Mouse (Mus musculus): ENCODE data around the gene Acot3. TPM values are rescaled to one million over a fixed set of nuclear protein-coding genes. Genes with fewer than 3 reads are reported as not detected.
A peak's percentile ranks its signal among the peaks of the same experiment; 100 is the strongest.
"Not testable (repeated sequence)": the region's sequence is repeated elsewhere in the genome, so short reads cannot be mapped to it uniquely, and the experiment has no call there.

Acot3 gene
- total RNA-seq, 2 experiments from 2014 or later = 1.3 TPM; not detected in 1

GRCm38 (mm10) chr12:84038691-84039111, 13.2 kb upstream of the Acot3 start, which contains the start of gene Gm49366:
Gm49366 (plus strand) TSS chr12:84038935.
- DNase-seq (ENCODE audit: low spot score in 2 of 2) = peak in 1 of 2 experiments; percentile 17

DNA sequence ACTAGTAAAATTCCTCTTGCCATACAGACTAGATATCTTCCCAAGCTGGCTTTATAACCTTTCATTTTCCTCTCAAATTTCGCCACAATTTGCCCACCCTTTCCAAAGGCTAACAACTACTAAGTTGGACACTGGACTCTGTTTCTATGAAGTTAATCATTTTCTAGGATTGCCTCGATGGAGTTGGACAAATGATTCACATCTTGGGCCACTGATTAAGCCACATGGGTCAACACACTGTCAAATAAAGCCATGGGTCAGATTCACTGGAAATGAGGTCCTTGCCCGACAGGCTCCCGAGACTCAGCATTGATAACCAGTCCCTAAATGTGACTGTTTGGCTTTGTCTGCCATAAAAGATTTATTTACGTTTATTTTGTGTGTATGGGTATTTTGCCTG, 9.7 kb upstream of the Acot3 start:
- no peak for DNase-seq (ENCODE audit: low spot score in 2 of 2)

DNA sequence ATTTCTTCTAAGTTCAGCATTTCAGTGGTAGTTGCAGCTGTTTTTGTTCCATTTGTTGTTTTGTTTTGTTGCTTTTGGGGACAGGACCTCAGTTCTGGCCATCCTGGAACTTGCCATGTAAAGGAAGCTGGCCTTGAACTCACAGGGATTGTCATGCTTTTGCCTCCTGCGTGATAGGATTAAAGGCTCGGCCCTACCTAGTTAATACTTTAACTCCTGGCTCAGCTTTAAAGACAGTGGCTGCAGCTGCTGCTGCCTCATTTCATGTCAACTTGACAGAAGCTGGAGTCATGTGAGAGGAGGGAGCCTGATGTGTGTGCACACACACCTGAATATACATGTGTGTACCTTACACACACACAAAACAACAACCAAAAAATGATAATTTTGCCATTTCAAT, 7.9 kb upstream of the Acot3 start:
- DNase-seq (ENCODE audit: low spot score in 2 of 2) = no peak

- DNase-seq (ENCODE audit: low spot score in 2 of 2) = no peak
Observed at GRCm38 (mm10) chr12:84046906-84047305, 5.0 kb upstream of the Acot3 start.

DNA sequence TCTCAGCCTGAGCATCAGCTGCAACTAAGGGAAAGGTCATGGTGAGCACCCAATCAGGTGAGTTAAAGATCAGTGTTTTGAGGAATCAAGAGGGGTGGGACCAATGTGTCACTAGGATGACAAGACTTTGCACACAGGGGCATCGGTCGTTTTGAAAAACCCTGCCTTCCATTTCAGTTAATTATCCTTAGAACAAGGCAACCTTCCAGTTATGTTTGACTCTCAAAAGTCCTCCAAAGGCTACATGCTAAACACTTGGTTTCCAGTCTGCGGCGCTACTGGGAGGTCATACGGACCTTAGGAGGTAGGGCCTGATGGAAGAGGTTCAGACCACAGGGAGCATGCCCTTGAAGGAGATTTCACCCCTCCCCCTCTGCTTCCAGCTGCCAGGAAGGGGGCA, 1.2 kb upstream of the Acot3 start:
- DNase-seq (ENCODE audit: low spot score in 2 of 2) = not testable (repeated sequence)

DNA sequence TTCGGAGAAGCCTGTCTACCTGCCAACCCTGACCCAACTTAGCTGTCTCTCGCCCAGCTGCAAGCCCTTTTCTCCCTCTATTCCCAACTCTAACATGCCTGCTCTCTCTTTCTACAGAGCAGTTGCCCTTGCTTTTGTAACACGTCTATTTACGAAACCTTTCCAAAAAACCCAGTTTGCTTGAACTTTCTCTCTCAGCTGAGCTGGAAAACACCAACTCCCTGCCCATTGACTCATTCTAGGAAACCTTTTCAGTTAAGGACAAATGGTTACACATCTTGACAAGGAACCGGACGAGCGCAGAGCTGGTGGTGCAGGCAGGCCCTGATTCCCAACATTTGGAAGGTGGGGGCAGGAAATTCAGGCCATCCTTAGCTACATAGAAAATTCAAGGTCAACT, 665 bp downstream of the Acot3 start:
- DNase-seq (ENCODE audit: low spot score in 2 of 2) = no peak

DNA sequence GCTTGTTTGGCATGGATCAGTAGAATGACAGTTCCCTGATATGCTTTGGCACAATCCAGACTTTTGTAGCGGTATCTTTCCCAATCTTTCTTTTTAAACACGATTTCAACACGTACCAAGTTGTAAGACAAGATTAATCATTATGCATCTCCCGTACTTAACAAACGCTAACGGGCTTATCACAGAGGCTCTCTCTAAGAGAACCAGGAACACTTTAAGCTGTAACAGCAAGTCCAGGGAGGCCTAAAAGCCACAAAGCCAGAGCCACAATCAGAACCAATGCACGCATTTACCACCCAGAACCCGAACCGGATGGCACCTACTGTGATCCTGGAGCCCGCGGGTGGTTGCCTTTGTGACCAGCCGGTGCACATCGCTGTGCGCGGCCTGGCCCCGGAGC, 1.2 kb downstream of the Acot3 start:
- no peak for DNase-seq (ENCODE audit: low spot score in 2 of 2)

DNA sequence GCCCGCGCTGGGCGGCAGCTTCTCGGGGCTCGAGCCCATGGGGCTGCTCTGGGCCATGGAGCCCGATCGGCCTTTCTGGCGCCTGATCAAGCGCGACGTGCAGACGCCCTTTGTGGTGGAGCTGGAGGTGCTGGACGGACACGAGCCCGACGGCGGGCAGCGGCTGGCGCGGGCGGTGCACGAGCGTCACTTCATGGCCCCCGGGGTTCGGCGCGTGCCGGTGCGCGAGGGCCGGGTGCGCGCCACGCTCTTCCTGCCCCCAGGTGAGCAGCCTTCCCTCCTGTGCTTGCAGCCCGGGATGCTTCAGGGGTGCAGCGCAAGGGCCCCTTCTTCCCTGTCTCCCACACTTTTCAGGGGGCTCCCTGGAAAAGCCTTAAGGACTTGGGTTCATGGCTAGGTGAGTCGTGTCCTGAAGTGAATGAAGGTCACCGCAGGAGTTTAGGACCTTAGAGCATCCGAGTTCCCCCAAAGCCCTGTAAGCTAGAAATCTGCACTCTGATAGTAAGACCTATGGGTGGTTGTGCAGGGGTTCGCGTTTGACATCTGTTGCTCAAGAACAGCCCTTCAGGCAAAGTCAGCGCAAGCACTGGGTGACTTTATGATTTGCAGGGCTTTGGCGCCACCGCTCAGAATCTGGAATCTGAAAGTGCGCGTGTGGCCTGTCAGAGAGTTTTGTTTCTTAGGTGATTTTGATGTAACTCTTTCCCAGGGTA, 1.9 kb downstream of the Acot3 start:
- no peak for DNase-seq (ENCODE audit: low spot score in 2 of 2)

GRCm38 (mm10) chr12:84060946-84061345, 9.0 kb downstream of the Acot3 start:
- no peak for DNase-seq (ENCODE audit: low spot score in 2 of 2)

DNA sequence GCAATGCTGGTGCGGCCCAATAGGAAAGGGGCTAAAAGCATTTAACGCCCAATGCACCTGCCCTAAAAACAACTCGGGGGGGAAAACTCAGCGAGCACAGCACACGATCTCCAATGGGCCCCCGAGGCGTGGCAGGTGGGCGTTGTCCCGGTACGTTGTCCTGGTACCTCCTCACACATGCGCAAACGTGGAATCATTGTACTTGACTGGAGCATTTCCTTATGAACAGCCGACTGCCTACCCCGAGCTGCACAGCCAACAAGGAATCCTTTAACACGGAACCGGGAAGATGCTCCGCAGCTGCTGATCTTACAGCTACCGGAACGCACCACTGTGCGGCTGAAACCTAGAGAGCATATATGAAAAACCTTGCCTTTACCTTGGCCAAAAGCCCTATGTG, 10.4 kb downstream of the Acot3 start:
- no peak for DNase-seq (ENCODE audit: low spot score in 2 of 2)

GRCm38 (mm10) chr12:84063228-84063627, 11.3 kb downstream of the Acot3 start:
- DNase-seq (ENCODE audit: low spot score in 2 of 2) = no peak

GRCm38 (mm10) chr12:84063833-84064232, 11.9 kb downstream of the Acot3 start:
- DNase-seq (ENCODE audit: low spot score in 2 of 2) = no peak

DNA sequence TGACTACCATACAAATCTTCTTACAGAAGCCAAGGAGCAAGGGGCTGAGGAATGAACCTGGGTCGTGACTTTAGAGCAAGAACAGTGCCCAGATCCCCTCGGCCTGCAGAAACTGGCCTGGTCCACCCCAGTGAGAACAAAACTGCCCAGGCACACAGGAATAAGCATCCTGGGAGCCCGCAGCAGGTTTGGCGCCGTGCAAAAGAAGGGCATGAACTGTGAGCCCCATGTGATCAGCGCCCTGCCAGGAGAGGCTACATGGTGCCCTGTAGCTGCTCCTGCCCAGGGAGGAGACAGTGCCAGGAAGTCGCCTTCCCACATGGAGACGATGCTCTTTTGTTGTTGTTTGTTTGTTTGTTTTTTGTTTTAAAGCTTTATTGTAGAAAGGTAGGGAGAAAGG, 12.7 kb downstream of the Acot3 start:
- DNase-seq (ENCODE audit: low spot score in 2 of 2) = no peak

- DNase-seq (ENCODE audit: low spot score in 2 of 2) = no peak
Observed at GRCm38 (mm10) chr12:84067752-84068151, 15.8 kb downstream of the Acot3 start.

GRCm38 (mm10) chr12:84068296-84068695, 16.4 kb downstream of the Acot3 start:
- no peak for DNase-seq (ENCODE audit: low spot score in 2 of 2)

- DNase-seq (ENCODE audit: low spot score in 2 of 2) = no peak
Observed at GRCm38 (mm10) chr12:84068986-84069385, 17.0 kb downstream of the Acot3 start, which contains the start of gene Acot5. Acot5 (plus strand) TSS chr12:84069325.

DNA sequence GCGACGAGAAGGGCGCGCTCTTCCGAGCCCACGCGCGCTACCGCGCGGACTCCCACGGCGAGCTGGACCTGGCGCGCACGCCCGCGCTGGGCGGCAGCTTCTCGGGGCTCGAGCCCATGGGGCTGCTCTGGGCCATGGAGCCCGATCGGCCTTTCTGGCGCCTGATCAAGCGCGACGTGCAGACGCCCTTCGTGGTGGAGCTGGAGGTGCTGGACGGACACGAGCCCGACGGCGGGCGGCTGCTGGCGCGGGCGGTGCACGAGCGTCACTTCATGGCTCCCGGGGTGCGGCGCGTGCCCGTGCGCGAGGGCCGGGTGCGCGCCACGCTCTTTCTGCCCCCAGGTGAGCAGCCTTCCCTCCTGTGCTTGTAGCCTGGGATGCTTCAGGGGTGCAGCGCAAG, 17.6 kb downstream of the Acot3 start:
- DNase-seq (ENCODE audit: low spot score in 2 of 2) = peak; percentile 17 to 27

- no peak for DNase-seq (ENCODE audit: low spot score in 2 of 2)
Observed at GRCm38 (mm10) chr12:84071696-84072095, 19.8 kb downstream of the Acot3 start.

- no peak for DNase-seq (ENCODE audit: low spot score in 2 of 2)
Observed at GRCm38 (mm10) chr12:84077371-84077990, 25.5 kb downstream of the Acot3 start.

GRCm38 (mm10) chr12:84083842-84084241, 31.9 kb downstream of the Acot3 start:
- no peak for DNase-seq (ENCODE audit: low spot score in 2 of 2)

DNA sequence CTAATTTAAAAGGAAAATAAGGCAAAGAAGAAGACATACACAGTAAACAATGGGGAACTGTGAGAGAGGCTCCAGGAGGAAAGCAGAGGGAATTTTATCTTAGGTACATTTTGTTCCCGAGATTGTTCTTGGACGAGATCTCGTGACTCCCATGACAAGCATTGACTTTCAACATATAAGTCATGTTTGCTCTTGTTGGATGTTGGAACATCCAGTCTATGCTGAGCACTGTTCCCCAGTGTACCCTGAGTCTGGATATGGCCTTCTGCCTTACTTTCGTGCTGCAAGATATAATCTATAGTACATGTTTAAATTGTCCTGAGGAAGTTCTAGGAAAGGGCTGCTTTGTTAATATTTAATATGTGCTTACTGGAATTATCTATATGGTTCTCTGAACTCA, 32.6 kb downstream of the Acot3 start:
- no peak for DNase-seq (ENCODE audit: low spot score in 2 of 2)

- DNase-seq (ENCODE audit: low spot score in 2 of 2) = not testable (repeated sequence)
Observed at GRCm38 (mm10) chr12:84094666-84095065, 42.7 kb downstream of the Acot3 start.

DNA sequence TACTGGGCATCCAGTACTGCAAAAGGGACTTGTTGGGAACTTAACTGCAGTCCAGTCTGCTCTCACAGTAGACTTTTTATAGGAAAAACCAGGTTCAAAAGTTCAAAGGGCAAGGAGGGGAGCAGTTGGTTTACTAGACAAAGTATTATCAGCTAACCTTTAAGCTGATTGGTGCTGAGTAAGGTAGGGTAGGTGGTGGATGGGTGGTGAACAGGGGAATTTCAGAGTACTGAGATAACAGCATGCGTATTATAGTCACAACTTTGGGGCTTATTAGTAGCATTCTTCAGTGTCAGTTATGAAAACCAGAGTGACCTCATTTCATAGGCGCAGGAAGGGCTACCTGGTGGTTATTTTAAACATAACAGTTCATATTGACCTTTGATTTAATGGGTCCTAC, 47.7 kb downstream of the Acot3 start:
- no peak for DNase-seq (ENCODE audit: low spot score in 2 of 2)
